Mouse (Mus musculus) liver, embryonic 14.5 days (tissue): ENCODE data around the gene Map4k4. TPM values are rescaled to one million over a fixed set of nuclear protein-coding genes. Genes with fewer than 3 reads are reported as not detected.

Experiments used
- ATAC-seq: fragments of 200-750 bp; cut with Nextera tagmentation; 2 replicates; pipeline ENCODE4 v1.8.0; 2017; ENCODE audit warnings: moderate number of reproducible peaks, mild to moderate bottlenecking, moderate library complexity; ENCODE audit not compliant: insufficient read depth
- DNase-seq, 3 experiments: peaks; one replicate each; pipeline ENCODE4 v3.0.0-alpha.2; 2012 to 2013; ENCODE audit warnings: low read depth in 3 of 3, low spot score in 3 of 3
- H3K27ac ChIP-seq: fragments of 300-500 bp; sonication (generic); 2 replicates; pipeline ENCODE4 v1.5.1; 2014; ENCODE audit warnings: moderate library complexity, mild to moderate bottlenecking, control low read depth, inconsistent platforms
- H3K27me3 ChIP-seq: fragments of 300-500 bp; sonication (generic); 2 replicates; pipeline ENCODE4 v1.6.1; 2014; ENCODE audit warnings: mild to moderate bottlenecking, low read length, moderate library complexity; ENCODE audit not compliant: control insufficient read depth, insufficient read depth
- H3K36me3 ChIP-seq: fragments of 300-500 bp; sonication (generic); replicated peaks from 2 replicates; pipeline ENCODE4 v1.6.1; 2014; ENCODE audit warnings: low read depth; ENCODE audit not compliant: control insufficient read depth, insufficient read depth
- H3K4me1 ChIP-seq, 2 experiments: fragments of 200-500 bp in 1 of 2; fragments of 300-500 bp in 1 of 2; sonication (generic) in 1 of 2; replicated peaks; 2 replicates each; pipeline ENCODE4 v1.6.1; 2012 to 2014; ENCODE audit warnings: antibody characterized with exemption in 1 of 2, inconsistent platforms in 1 of 2, low read length in 1 of 2; ENCODE audit not compliant: control insufficient read depth in 2 of 2, insufficient read depth in 2 of 2
- H3K4me2 ChIP-seq: fragments of 300-500 bp; sonication (generic); 2 replicates; pipeline ENCODE4 v1.6.1; 2014; ENCODE audit warnings: low read depth, mild to moderate bottlenecking, control low read depth, moderate library complexity
- H3K4me3 ChIP-seq, 2 experiments: fragments of 200-500 bp in 1 of 2; fragments of 300-500 bp in 1 of 2; sonication (generic) in 1 of 2; 2 replicates each; pipeline ENCODE4 v1.5.1; 2012 to 2014; ENCODE audit warnings: low read depth in 2 of 2, low read length in 2 of 2, mild to moderate bottlenecking in 2 of 2, control low read depth in 1 of 2, inconsistent platforms in 1 of 2, moderate library complexity in 1 of 2; ENCODE audit not compliant: insufficient read depth in 1 of 2
- H3K9ac ChIP-seq: fragments of 300-500 bp; sonication (generic); replicated peaks from 2 replicates; pipeline ENCODE4 v1.6.1; 2014; ENCODE audit warnings: mild to moderate bottlenecking, control low read depth, moderate library complexity
- H3K9me3 ChIP-seq: fragments of 300-500 bp; sonication (generic); 2 replicates; pipeline ENCODE4 v1.6.1; 2016; ENCODE audit warnings: low read length, mixed read lengths; ENCODE audit not compliant: control insufficient read depth
- CTCF ChIP-seq: IDR thresholded peaks from 2 replicates; pipeline ENCODE4 v1.5.1; 2016; ENCODE audit warnings: antibody characterized with exemption, low read depth, control low read depth
- EP300 ChIP-seq: IDR thresholded peaks from 2 replicates; pipeline ENCODE4 v1.6.1; 2016; ENCODE audit warnings: antibody characterized with exemption, low read depth
- WGBS: fragments of 180-500 bp; shearing (Covaris S2); extraction: QIAGEN DNeasy Blood & Tissue Kit; methylation state at CpG from one replicate; pipeline ENCODE4 v1.1.7; 2014; ENCODE audit not compliant: insufficient replicate concordance; 5-methylcytosine and 5-hydroxymethylcytosine counted together
- polyA plus RNA-seq, 2 experiments: library from polyadenylated mRNA; depleted of rRNA in 1 of 2; stranded (reverse) in 1 of 2; unstranded in 1 of 2; fragments of >200 nt; fragmentation: Nextera tagmentation in 1 of 2; extraction: Ambion mirVana in 1 of 2; gene quantifications; 2 replicates each; pipeline versions ENCODE4 v1.2.1 to v1.2.3; 2012 to 2014

Gene Map4k4
- polyA plus RNA-seq, 2 experiments: 2.3 to 14.5 TPM

DNA sequence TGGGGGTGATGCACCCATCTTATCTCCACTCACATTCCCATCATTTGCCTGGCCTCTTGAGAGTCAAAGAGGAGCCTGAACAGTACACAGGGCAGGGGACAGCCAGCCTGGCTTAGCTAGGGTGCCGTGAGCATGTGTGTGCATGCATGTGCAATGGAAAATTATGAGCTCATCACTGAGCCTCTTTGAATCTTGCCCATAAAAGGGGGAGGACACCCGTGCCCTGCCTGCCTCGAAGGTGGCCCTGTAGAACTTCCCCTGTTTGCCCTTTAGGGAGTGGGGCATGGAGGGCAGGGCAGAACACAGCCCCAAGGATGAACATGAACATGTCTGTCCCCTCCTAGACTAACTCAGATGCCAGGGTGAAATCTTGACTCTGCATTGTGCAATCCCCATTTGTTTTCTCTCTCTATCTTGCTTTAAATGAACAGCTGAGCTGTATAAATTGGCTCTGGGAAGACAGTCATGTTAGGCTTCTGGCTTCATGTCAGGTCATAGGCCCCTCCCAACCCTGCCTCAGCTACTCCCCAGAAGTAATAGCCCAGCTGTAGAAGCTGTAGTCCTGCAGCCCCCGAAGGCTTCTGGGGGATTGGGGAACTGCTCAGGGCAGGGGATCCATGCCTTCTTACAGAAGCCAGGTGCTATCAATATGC, 158.5 kb downstream of the Map4k4 start:
- no peaks in the 10 kb centered on the region for H3K27me3 ChIP-seq
- ATAC-seq (no peak), DNase-seq (no peak)
- WGBS: 48% methylated on average over 4 of the region's 4 CpGs
- H3K4me2 ChIP-seq: no peak overlapping the region
- H3K36me3 ChIP-seq: no peaks in the 10 kb centered on the region
- no peak overlapping the region for H3K27ac ChIP-seq
- no peak overlapping the region for H3K4me3 ChIP-seq
- no peaks in the 10 kb centered on the region; a peak in 1 of 4 replicates for H3K4me1 ChIP-seq
- TF ChIP-seq EP300: no peak
- TF ChIP-seq CTCF: no peak
- no peak overlapping the region for H3K9ac ChIP-seq
- H3K9me3 ChIP-seq: no peaks in the 10 kb centered on the region

DNA sequence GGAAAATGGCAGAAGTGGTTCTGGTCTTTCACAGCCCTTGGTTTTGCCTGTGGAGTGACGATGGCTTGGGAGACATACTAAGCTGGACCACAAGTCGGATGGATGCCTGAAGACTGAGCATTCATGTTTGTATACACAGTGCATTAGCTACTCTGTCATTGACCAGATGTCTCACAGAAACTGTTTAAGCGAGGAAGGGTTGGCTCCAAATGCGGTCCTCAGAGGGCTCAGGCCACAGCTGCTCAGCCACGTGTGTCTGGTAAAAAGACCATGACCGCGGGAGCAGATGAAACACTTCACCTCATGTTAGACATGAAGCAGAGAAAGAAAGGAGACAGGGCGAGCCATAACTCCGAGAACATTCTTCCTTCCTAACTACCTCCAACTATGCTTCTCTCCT, 160.6 kb downstream of the Map4k4 start:
- H3K4me1 ChIP-seq: no peaks in the 10 kb centered on the region; a peak in 1 of 4 replicates

DNA sequence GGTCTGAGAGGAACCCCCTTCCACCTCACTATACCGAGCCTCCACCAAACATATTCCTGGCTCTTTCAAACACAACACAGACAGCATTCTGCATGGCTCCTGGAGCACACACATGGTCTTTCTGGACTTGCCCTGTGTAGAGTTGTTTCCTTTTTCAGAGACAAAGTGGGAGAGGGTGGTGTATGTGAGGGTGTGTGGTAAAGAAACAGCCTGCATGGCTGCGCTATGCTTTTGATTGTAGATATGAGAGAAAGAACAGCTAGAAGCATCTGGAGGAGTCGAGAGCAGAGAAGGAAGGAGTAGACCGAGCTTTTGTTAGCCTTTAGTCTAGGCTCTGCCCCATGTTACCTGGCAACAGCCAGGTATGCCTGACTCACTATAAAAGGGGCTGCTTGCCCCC, 162.7 kb downstream of the Map4k4 start:
- H3K36me3 ChIP-seq: no peaks in the 10 kb centered on the region
- H3K27me3 ChIP-seq: no peaks in the 10 kb centered on the region
- H3K9ac ChIP-seq: no peak overlapping the region
- no peaks in the 10 kb centered on the region for H3K4me1 ChIP-seq
- no peak overlapping the region for H3K27ac ChIP-seq
- 51% methylated on average over 4 of the region's 4 CpGs for WGBS
- H3K4me3 ChIP-seq: no peak overlapping the region
- DNase-seq: no peak
- H3K9me3 ChIP-seq: no peaks in the 10 kb centered on the region
- TF ChIP-seq CTCF (no peak), EP300 (no peak)
- no peak for ATAC-seq
- H3K4me2 ChIP-seq: no peak overlapping the region

More for the DNA sequence above, 160.6 kb downstream of the Map4k4 start:
- TF ChIP-seq CTCF (no peak), EP300 (no peak)
- Histone ChIP-seq H3K4me3 (no peak overlapping the region), H3K27me3 (no peaks in the 10 kb centered on the region), H3K9ac (no peak overlapping the region), H3K4me2 (no peak overlapping the region), H3K27ac (no peak overlapping the region), H3K9me3 (no peaks in the 10 kb centered on the region), H3K36me3 (no peaks in the 10 kb centered on the region)
- WGBS: 67% methylated on average over 9 of the region's 9 CpGs
- DNase-seq: no peak
- ATAC-seq: no peak

DNA sequence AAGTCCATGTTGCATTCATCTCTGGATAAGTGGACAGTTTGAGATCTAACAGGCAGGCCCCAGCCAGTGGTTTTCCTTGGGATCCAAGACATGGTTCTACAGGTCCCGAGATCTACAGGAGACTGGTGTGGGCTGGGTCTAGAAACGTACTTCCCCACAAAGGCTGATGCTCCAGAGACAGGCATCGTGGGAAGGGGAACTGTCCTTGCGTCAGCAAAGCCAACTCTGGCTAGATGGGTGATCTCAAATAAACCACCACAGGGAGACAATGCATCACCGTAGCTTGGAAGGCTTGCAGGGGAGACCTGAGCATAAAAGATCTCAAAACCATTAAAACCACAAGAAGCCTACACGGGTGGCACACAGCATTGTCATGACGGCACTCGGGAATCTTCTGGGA, 163.8 kb downstream of the Map4k4 start:
- no peaks in the 10 kb centered on the region for H3K9me3 ChIP-seq
- WGBS: 44% methylated on average over 8 of the region's 8 CpGs
- H3K36me3 ChIP-seq: no peaks in the 10 kb centered on the region
- DNase-seq (no peak), ATAC-seq (no peak)
- no peak overlapping the region for H3K4me2 ChIP-seq
- H3K9ac ChIP-seq: no peak overlapping the region
- H3K4me3 ChIP-seq: no peak overlapping the region
- H3K4me1 ChIP-seq: no peaks in the 10 kb centered on the region
- H3K27ac ChIP-seq: no peak overlapping the region
- no peaks in the 10 kb centered on the region for H3K27me3 ChIP-seq
- TF ChIP-seq EP300: no peak
- TF ChIP-seq CTCF: no peak

DNA sequence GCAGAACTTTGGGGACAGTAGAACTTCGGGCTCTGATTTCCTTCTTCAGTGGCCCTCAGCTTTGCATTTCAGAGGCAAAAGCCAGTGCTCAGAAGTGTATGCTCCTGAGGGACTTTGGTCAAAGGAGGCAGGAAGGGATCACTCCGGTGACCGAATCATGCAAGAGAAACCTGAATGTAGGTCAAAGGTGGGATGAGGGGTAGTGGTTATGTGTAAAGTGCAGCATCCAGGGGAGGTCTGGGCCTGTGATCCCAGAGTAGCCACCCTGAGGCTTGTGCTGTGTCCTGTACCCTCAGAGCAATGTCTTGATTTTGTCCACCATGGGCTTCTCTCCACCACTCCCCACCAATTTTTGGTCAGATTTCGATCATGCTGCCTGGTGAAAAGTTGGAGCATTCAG, 171.8 kb downstream of the Map4k4 start:
- no peak overlapping the region for H3K27ac ChIP-seq
- ATAC-seq (no peak), DNase-seq (no peak)
- WGBS: 54% methylated on average over 4 of the region's 4 CpGs
- no peak overlapping the region for H3K4me2 ChIP-seq
- no peaks in the 10 kb centered on the region for H3K9me3 ChIP-seq
- no peak for TF ChIP-seq EP300
- TF ChIP-seq CTCF: no peak
- no peak overlapping the region for H3K9ac ChIP-seq
- no peaks in the 10 kb centered on the region for H3K36me3 ChIP-seq
- no peaks in the 10 kb centered on the region for H3K4me1 ChIP-seq
- no peaks in the 10 kb centered on the region for H3K27me3 ChIP-seq
- no peak overlapping the region for H3K4me3 ChIP-seq
